Mouse (Mus musculus) spleen, adult 2 months (tissue): ENCODE results near the gene Orc4. TPM values are rescaled to one million over a fixed set of nuclear protein-coding genes. Genes with fewer than 3 reads are reported as not detected.
A peak's percentile ranks its signal among the peaks of the same experiment; 100 is the strongest.

Experiments
- DNase-seq, 2 experiments: peaks; one replicate each; pipeline versions ENCODE4 v3.0.0 to v3.0.0-alpha.2; 2012 to 2021; ENCODE audit warnings: low spot score in 2 of 2, low read depth in 1 of 2
- H3K27ac ChIP-seq: fragments of 200-500 bp; 2 replicates; pipeline ENCODE4 v1.5.1; 2012; ENCODE audit warnings: low read length, inconsistent platforms; ENCODE audit not compliant: insufficient read depth
- H3K27me3 ChIP-seq: fragments of 200-500 bp; 2 replicates; pipeline ENCODE4 v1.6.1; 2012; ENCODE audit warnings: mild to moderate bottlenecking, moderate library complexity, low read length, inconsistent platforms; ENCODE audit not compliant: control insufficient read depth, insufficient read depth
- H3K36me3 ChIP-seq: fragments of 200-500 bp; 2 replicates; pipeline ENCODE4 v1.6.1; 2012; ENCODE audit warnings: mild to moderate bottlenecking, low read length, inconsistent platforms; ENCODE audit not compliant: control insufficient read depth, insufficient read depth
- H3K4me1 ChIP-seq: fragments of 200-500 bp; 2 replicates; pipeline ENCODE4 v1.6.1; 2011; ENCODE audit warnings: inconsistent platforms; ENCODE audit not compliant: control insufficient read depth, insufficient read depth, insufficient read length
- H3K4me3 ChIP-seq: fragments of 200-500 bp; 2 replicates; pipeline ENCODE4 v1.5.1; 2011; ENCODE audit warnings: mild to moderate bottlenecking, inconsistent platforms; ENCODE audit not compliant: insufficient read depth, insufficient read length; ENCODE audit errors: extremely low read depth
- CTCF ChIP-seq: fragments of 200-500 bp; IDR thresholded peaks from 2 replicates; pipeline ENCODE4 v1.5.1; 2011; ENCODE audit warnings: mild to moderate bottlenecking, inconsistent platforms; ENCODE audit not compliant: insufficient read depth, insufficient read length, insufficient replicate concordance; ENCODE audit errors: extremely low read depth
- POLR2A ChIP-seq: fragments of 200-500 bp; IDR thresholded peaks from 2 replicates; pipeline ENCODE4 v1.6.1; 2011; ENCODE audit warnings: low read depth, low read length, inconsistent platforms
- WGBS: fragments of 180-500 bp; shearing (Covaris S2); methylation state at CpG from one replicate; pipeline ENCODE4 v1.1.7; 2018; 5-methylcytosine and 5-hydroxymethylcytosine counted together
- polyA plus RNA-seq: library from polyadenylated mRNA; depleted of rRNA; stranded (reverse); fragments of >200 nt; gene quantifications from 2 replicates; pipeline ENCODE4 v1.2.3, GENCODE M21; 2012; rRNA removed

Orc4 gene
- 3.8 and 4.7 TPM in 2 replicates for polyA plus RNA-seq

- TF ChIP-seq CTCF (no peak), POLR2A (no peak)
- H3K4me3 ChIP-seq = peak within 1 kb of the TSS; percentile 95
- no peaks in the 10 kb centered on the region for H3K27me3 ChIP-seq
- no peaks in the 10 kb centered on the region for H3K36me3 ChIP-seq
- H3K4me1 ChIP-seq = no peaks in the 10 kb centered on the region
- no peak for DNase-seq
- 3% methylated on average over 2 of the region's 2 CpGs for WGBS
- peak within 1 kb of the TSS; percentile 73 for H3K27ac ChIP-seq
Observed at GRCm38 (mm10) chr2:48950252-48950315, at the start of gene Orc4. Gene Orc4 (minus strand): TSS chr2:48950277.

DNA sequence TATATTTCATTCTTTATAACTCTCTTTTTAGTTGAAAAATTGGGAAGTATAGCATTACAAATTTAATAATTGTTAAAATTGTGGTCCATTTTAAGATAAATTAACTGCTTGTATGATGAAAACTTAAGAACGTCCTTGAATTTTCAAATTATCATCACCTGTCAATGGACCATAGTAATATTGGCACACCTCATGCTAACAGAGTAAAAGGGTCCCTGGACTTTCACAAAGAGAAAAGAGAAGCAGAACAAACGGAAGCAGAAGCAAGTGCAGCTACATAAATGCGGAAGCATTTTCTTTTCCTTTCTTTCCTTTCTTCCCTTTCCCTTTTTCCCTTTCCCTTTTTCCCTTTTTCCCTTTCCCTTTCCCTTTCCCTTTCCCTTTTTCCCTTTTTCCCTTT, 40.2 kb upstream of the Orc4 start:
- H3K4me1 ChIP-seq = no peaks in the 10 kb centered on the region; the same call in 1 of the 2 replicates
- no peak for DNase-seq
- H3K27ac ChIP-seq = no peak overlapping the region
- H3K4me3 ChIP-seq = no peak overlapping the region
- H3K27me3 ChIP-seq = no peaks in the 10 kb centered on the region
- whole genome bisulfite sequencing = 90% methylated on average over 3 of the region's 3 CpGs
- no peak for TF ChIP-seq CTCF
- TF ChIP-seq POLR2A = no peak
- H3K36me3 ChIP-seq = no peaks in the 10 kb centered on the region

GRCm38 (mm10) chr2:48978920-48979319, 28.8 kb upstream of the Orc4 start:
- no peak overlapping the region for H3K27ac ChIP-seq
- TF ChIP-seq CTCF (no peak), POLR2A (no peak)
- DNase-seq = no peak
- WGBS = 38% methylated on average over 3 of the region's 3 CpGs
- H3K27me3 ChIP-seq = no peaks in the 10 kb centered on the region
- H3K4me1 ChIP-seq = no peaks in the 10 kb centered on the region
- H3K36me3 ChIP-seq = no peaks in the 10 kb centered on the region
- no peak overlapping the region for H3K4me3 ChIP-seq

DNA sequence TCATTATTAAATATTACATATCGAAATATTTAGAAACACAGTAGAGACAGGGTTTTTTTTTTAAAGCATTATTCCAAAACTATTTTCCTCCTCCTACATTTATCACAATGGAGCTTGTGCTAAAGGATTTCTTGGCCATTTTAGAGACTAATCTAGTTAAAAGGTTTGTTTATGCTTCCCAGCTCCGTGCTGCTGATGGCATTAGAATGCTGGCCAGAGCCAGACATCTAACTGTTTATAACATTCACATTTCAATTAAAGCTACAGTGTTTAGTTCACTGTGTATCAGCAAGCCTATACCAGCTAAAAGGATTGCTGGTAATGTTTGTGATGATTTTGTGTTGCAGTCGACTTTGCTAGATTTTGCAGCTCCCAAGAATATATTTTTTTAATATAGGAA, 6.5 kb upstream of the Orc4 start:
- H3K4me3 ChIP-seq = no peak overlapping the region
- H3K36me3 ChIP-seq = no peaks in the 10 kb centered on the region
- whole genome bisulfite sequencing = 82% methylated on average over 3 of the region's 3 CpGs
- H3K27me3 ChIP-seq = no peaks in the 10 kb centered on the region
- no peak overlapping the region for H3K27ac ChIP-seq
- no peak for TF ChIP-seq POLR2A
- no peak for TF ChIP-seq CTCF
- H3K4me1 ChIP-seq = no peaks in the 10 kb centered on the region
- no peak for DNase-seq

DNA sequence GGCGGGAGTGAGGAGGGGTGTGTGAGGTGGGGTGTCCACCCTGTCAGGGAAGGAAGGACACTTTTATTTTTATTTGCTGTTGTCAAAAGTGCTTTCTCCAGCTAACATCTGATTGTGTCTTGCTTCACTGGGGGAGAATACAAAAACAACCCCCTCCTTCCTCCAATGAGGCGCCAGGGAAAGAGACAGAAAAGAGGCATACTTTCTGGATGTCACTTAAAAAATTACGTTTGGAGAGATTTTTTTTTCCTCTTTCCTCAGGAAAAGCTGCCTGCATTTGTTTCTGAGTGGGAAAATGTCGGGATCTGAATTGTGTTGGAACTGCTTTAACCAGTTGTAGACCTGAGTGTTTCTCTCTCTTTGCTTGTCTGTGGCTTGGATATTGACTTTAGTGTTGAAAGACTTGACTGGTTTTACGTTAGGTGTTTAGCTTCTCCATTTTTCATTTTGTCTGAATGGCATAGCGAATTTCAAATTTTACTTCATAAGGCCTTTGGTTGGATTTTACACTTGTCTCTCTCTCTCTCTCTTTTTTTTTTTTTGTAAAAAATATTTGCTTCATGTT, 321 bp upstream of the Orc4 start:
- DNase-seq = no peak
- TF ChIP-seq POLR2A = no peak
- no peak for TF ChIP-seq CTCF
- H3K4me1 ChIP-seq = no peaks in the 10 kb centered on the region
- no peaks in the 10 kb centered on the region for H3K36me3 ChIP-seq
- H3K27ac ChIP-seq = no peak overlapping the region
- 11% methylated on average over 5 of the region's 6 CpGs for WGBS
- no peaks in the 10 kb centered on the region for H3K27me3 ChIP-seq
- H3K4me3 ChIP-seq = peak overlapping the region; percentile 90

- TF ChIP-seq CTCF (no peak), POLR2A (no peak)
- H3K4me3 ChIP-seq = peak overlapping the region; percentile 90
Observed at GRCm38 (mm10) chr2:48949743-48950251, 280 bp downstream of the Orc4 start.

GRCm38 (mm10) chr2:48948841-48949584, 1.1 kb downstream of the Orc4 start, which contains the start of gene Mbd5:
Gene Mbd5 (plus strand): TSS chr2:48949508.
- DNase-seq = peak; percentile 96 to 99
- no peaks in the 10 kb centered on the region for H3K27me3 ChIP-seq
- peak within 1 kb of the TSS; percentile 85 for H3K27ac ChIP-seq
- no peaks in the 10 kb centered on the region for H3K4me1 ChIP-seq
- TF ChIP-seq CTCF (no peak), POLR2A (peak; percentile 78)
- H3K36me3 ChIP-seq = no peaks in the 10 kb centered on the region
- peak within 1 kb of the TSS; percentile 95 for H3K4me3 ChIP-seq
- WGBS = under 1% methylated on average over 36 of the region's 49 CpGs

More at GRCm38 (mm10) chr2:48949743-48950251, 280 bp downstream of the Orc4 start:
- Histone ChIP-seq H3K27me3 (no peaks in the 10 kb centered on the region), H3K4me1 (no peaks in the 10 kb centered on the region), H3K27ac (peak overlapping the region; percentile 73), H3K36me3 (no peaks in the 10 kb centered on the region)
- DNase-seq = peak; percentile 9 to 27
- WGBS = 0% methylated on average over 9 of the region's 9 CpGs

DNA sequence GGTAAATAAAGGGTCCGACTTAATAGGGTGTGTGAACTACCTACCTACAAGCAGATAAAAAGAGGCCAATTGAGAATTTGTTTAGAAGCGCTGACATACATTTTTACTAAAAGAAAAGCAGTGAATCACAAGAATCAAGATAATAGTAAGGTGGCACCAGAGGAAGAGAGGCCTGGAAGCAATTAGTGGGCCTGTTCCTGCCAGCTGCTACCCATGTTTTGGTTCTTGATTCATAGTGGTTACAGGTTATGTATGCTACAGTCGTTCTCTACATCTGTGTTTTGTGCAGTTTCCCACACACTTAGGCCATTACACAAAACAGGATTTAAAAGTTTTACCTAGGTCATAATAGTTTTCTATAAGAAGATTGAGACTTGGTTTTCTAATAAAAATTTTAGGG, 2.3 kb downstream of the Orc4 start:
- Histone ChIP-seq H3K4me1 (no peaks in the 10 kb centered on the region), H3K27me3 (no peaks in the 10 kb centered on the region), H3K27ac (no peak overlapping the region), H3K36me3 (no peaks in the 10 kb centered on the region), H3K4me3 (no peak overlapping the region)
- 58% methylated on average over 3 of the region's 3 CpGs for WGBS
- TF ChIP-seq POLR2A (no peak), CTCF (no peak)
- DNase-seq = no peak
